Mouse (Mus musculus): ENCODE measurements around the gene Sirpa.

Sirpa gene

GRCm38 (mm10) chr2:129633982-129634381 is 41.3 kb downstream of the Sirpa start:
- in situ Hi-C loops (cut with MboI), result no loop called here

- in situ Hi-C loops (cut with MboI), result no loop called here
Measured at GRCm38 (mm10) chr2:129652616-129653015, 60.0 kb downstream of the Sirpa start.

GRCm38 (mm10) chr2:129653632-129654031 is 61.0 kb downstream of the Sirpa start:
- in situ Hi-C loops (cut with MboI), result no loop called here

- in situ Hi-C loops (cut with MboI), result no loop called here
Measured at GRCm38 (mm10) chr2:129654233-129654950, 61.8 kb downstream of the Sirpa start.

GRCm38 (mm10) chr2:129655033-129655432 is 62.4 kb downstream of the Sirpa start:
- in situ Hi-C loops (cut with MboI), result no loop called here

GRCm38 (mm10) chr2:129658796-129659195 is 66.2 kb downstream of the Sirpa start:
- in situ Hi-C loops (cut with MboI), result no loop called here

- in situ Hi-C loops (cut with MboI), result no loop called here
Measured at GRCm38 (mm10) chr2:129660020-129660419, 67.4 kb downstream of the Sirpa start.

- in situ Hi-C loops (cut with MboI), result no loop called here
Measured at GRCm38 (mm10) chr2:129662484-129662883, 69.8 kb downstream of the Sirpa start.

GRCm38 (mm10) chr2:129671911-129672310 is 79.3 kb downstream of the Sirpa start:
- in situ Hi-C loops (cut with MboI), result no loop called here

- in situ Hi-C loops (cut with MboI), result loop anchor here (25.0 kb wide), 1 partner anchor 212 kb away; no protein-coding TSS in a partner anchor
Measured at GRCm38 (mm10) chr2:129674935-129675634, 82.5 kb downstream of the Sirpa start.

- in situ Hi-C loops (cut with MboI), result loop anchor here (25.0 kb wide), 1 partner anchor 210 kb away; no protein-coding TSS in a partner anchor
Measured at GRCm38 (mm10) chr2:129677664-129678063, 85.0 kb downstream of the Sirpa start.

GRCm38 (mm10) chr2:129679066-129679465 is 86.4 kb downstream of the Sirpa start:
- in situ Hi-C loops (cut with MboI), result loop anchor here (25.0 kb wide), 1 partner anchor 208 kb away; no protein-coding TSS in a partner anchor

GRCm38 (mm10) chr2:129680236-129680635 is 87.6 kb downstream of the Sirpa start:
- in situ Hi-C loops (cut with MboI), result loop anchor here (25.0 kb wide), 1 partner anchor 207 kb away; no protein-coding TSS in a partner anchor
